Mouse (Mus musculus) cerebellum, adult 11-12 months (tissue): ENCODE data around the gene Gpbp1.

Experiments
- DNase-seq: peaks from one replicate; pipeline ENCODE4 v3.0.0; 2022

The Gpbp1 gene

GRCm38 (mm10) chr13:111461424-111461823 is 28.5 kb downstream of the Gpbp1 start:
- no peak for DNase-seq

- DNase-seq, result no peak
Measured at GRCm38 (mm10) chr13:111456790-111457189, 33.1 kb downstream of the Gpbp1 start.

- no peak for DNase-seq
Measured at GRCm38 (mm10) chr13:111444325-111444724, 45.6 kb downstream of the Gpbp1 start.

GRCm38 (mm10) chr13:111431174-111431573 is 58.7 kb downstream of the Gpbp1 start:
- DNase-seq, result no peak

- no peak for DNase-seq
Measured at GRCm38 (mm10) chr13:111421330-111421729, 68.6 kb downstream of the Gpbp1 start.

GRCm38 (mm10) chr13:111418087-111418486 is 71.8 kb downstream of the Gpbp1 start:
- no peak for DNase-seq

GRCm38 (mm10) chr13:111413156-111413555 is 76.8 kb downstream of the Gpbp1 start:
- DNase-seq, result no peak

GRCm38 (mm10) chr13:111410831-111411230 is 79.1 kb downstream of the Gpbp1 start:
- DNase-seq, result no peak

GRCm38 (mm10) chr13:111406859-111407389 is 83.0 kb downstream of the Gpbp1 start:
- DNase-seq, result no peak

- DNase-seq, result no peak
Measured at GRCm38 (mm10) chr13:111405956-111406355, 84.0 kb downstream of the Gpbp1 start.

GRCm38 (mm10) chr13:111397600-111398151 is 92.2 kb downstream of the Gpbp1 start:
- DNase-seq, result no peak

GRCm38 (mm10) chr13:111397061-111397460 is 92.8 kb downstream of the Gpbp1 start:
- no peak for DNase-seq

- DNase-seq, result no peak
Measured at GRCm38 (mm10) chr13:111395528-111395927, 94.4 kb downstream of the Gpbp1 start.

GRCm38 (mm10) chr13:111394904-111395303 is 95.0 kb downstream of the Gpbp1 start:
- DNase-seq, result no peak

- DNase-seq, result no peak
Measured at GRCm38 (mm10) chr13:111394341-111394740, 95.6 kb downstream of the Gpbp1 start.

- no peak for DNase-seq
Measured at GRCm38 (mm10) chr13:111393426-111393825, 96.5 kb downstream of the Gpbp1 start.

- no peak for DNase-seq
Measured at GRCm38 (mm10) chr13:111391426-111391825, 98.5 kb downstream of the Gpbp1 start.

- no peak for DNase-seq
Measured at GRCm38 (mm10) chr13:111391011-111391410, 98.9 kb downstream of the Gpbp1 start.

GRCm38 (mm10) chr13:111384011-111384985 is 105.6 kb downstream of the Gpbp1 start:
- peak; percentile 8 for DNase-seq
